Mouse (Mus musculus) olfactory bulb, adult 2 months (tissue): ENCODE results near the gene Fkrp.

Experiments
- CTCF ChIP-seq: fragments of 200-500 bp; IDR thresholded peaks from 2 replicates; pipeline ENCODE4 v1.5.1; 2012; ENCODE audit warnings: low read depth, mild to moderate bottlenecking, low read length, moderate library complexity; ENCODE audit not compliant: insufficient read depth
- POLR2A ChIP-seq: fragments of 200-500 bp; IDR thresholded peaks from 2 replicates; pipeline ENCODE4 v1.6.1; 2012; ENCODE audit warnings: mild to moderate bottlenecking, low read depth, low read length, moderate library complexity; ENCODE audit not compliant: insufficient read depth

DNA sequence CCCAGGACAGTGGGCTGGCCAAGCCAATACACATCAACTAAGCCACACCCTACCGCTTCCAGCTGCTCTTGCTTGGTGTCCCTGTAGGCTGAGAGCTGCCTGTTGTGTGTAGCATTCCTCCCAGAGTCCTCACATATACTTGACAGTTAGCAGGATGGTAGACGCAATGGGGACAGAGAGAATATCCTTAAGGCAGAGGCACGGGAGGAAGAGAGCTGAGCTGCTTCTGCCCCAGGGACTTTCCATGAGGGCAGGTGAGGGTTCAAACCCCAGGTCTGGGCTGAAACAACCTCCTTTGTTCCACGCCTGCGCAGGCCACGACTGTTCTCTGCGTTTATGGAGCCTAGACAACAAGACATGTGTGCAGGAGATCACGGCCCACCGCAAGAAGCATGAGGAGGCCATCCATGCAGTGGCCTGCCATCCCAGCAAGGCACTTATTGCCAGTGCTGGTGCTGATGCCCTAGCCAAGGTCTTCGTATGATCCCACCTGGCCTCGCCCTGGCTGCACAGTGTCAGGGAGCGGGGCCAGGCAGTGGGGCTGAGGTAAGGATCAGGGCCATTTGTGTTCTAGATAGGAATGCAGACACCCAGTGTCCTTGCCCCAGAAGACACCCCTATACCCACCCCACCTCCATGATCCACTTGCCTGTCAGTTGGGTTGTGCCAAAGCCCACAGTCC lies 23.0 kb upstream of the Fkrp start:
- TF ChIP-seq CTCF (no peak), POLR2A (no peak)
